Mouse (Mus musculus) testis, adult 2 months (tissue): ENCODE data around the gene Safb.

ENCODE experiments used
- CTCF ChIP-seq: fragments of 200-500 bp; IDR thresholded peaks from 2 replicates; pipeline ENCODE4 v1.5.1; 2012; ENCODE audit warnings: low read depth, mild to moderate bottlenecking, inconsistent platforms, low read length, moderate library complexity; ENCODE audit not compliant: control insufficient read depth, insufficient read depth, insufficient replicate concordance
- POLR2A ChIP-seq: fragments of 200-500 bp; IDR thresholded peaks from 2 replicates; pipeline ENCODE4 v1.6.1; 2012; ENCODE audit warnings: low read depth, mild to moderate bottlenecking, inconsistent platforms, low read length, moderate library complexity; ENCODE audit not compliant: control insufficient read depth

GRCm38 (mm10) chr17:56552781-56553363, 31.8 kb upstream of the Safb start:
- peak; percentile 98 for TF ChIP-seq CTCF
- TF ChIP-seq POLR2A: no peak
